Mouse (Mus musculus): ENCODE measurements around the gene Bak1.

DNA sequence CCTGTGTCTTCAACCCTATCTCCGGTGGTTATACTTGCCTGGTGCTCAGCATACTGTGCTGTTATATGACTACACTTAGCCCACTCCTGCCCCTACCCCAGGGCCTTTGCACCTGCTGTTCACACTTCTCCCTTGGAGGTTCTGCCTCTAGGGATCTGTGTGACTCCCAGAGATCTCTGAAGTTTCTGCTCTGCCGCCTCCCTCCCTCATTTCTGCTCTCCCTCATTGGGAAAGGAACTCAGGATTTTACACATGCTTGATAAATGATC lies 12.9 kb upstream of the Bak1 start:
- TF ChIP-seq TAL1 (IDR thresholded peaks at IDR 0.05; ENCODE audit: low read length): no peak
- TF ChIP-seq GATA1 (IDR thresholded peaks at IDR 0.05; ENCODE audit: low read length): no peak
